Mouse (Mus musculus) liver, embryonic 15.5 days (tissue): ENCODE measurements around the gene Lrrc27. TPM values are rescaled to one million over a fixed set of nuclear protein-coding genes. Genes with fewer than 3 reads are reported as not detected.

Experiments used
- ATAC-seq: fragments of 200-750 bp; cut with Nextera tagmentation; 2 replicates; pipeline ENCODE4 v1.8.0; 2017; ENCODE audit warnings: moderate number of reproducible peaks, mild to moderate bottlenecking, moderate library complexity; ENCODE audit not compliant: insufficient read depth
- H3K27ac ChIP-seq: fragments of 300-500 bp; sonication (generic); replicated peaks from 2 replicates; pipeline ENCODE4 v1.5.1; 2015; ENCODE audit warnings: mild to moderate bottlenecking, inconsistent platforms
- H3K27me3 ChIP-seq: fragments of 300-500 bp; sonication (generic); 2 replicates; pipeline ENCODE4 v1.6.1; 2015; ENCODE audit warnings: mild to moderate bottlenecking, inconsistent platforms
- H3K36me3 ChIP-seq: fragments of 300-500 bp; sonication (generic); replicated peaks from 2 replicates; pipeline ENCODE4 v1.6.1; 2015; ENCODE audit warnings: moderate library complexity, mild to moderate bottlenecking, inconsistent platforms
- H3K4me1 ChIP-seq: fragments of 300-500 bp; sonication (generic); replicated peaks from 2 replicates; pipeline ENCODE4 v1.6.1; 2015; ENCODE audit warnings: inconsistent platforms
- H3K4me2 ChIP-seq: fragments of 300-500 bp; sonication (generic); 2 replicates; pipeline ENCODE4 v1.6.1; 2015; ENCODE audit warnings: moderate library complexity, mild to moderate bottlenecking, inconsistent platforms
- H3K4me3 ChIP-seq: fragments of 300-500 bp; sonication (generic); replicated peaks from 2 replicates; pipeline ENCODE4 v1.5.1; 2015; ENCODE audit warnings: mild to moderate bottlenecking, inconsistent platforms
- H3K9ac ChIP-seq: fragments of 300-500 bp; sonication (generic); 2 replicates; pipeline ENCODE4 v1.6.1; 2015; ENCODE audit warnings: moderate library complexity, mild to moderate bottlenecking, inconsistent platforms
- H3K9me3 ChIP-seq: fragments of 300-500 bp; sonication (generic); replicated peaks from 2 replicates; pipeline ENCODE4 v1.6.1; 2016; ENCODE audit warnings: inconsistent platforms
- WGBS: fragments of 180-500 bp; shearing (Covaris S2); methylation state at CpG from one replicate; pipeline ENCODE4 v1.1.7; 2015; ENCODE audit warnings: mixed read lengths; ENCODE audit not compliant: insufficient replicate concordance; 5-methylcytosine and 5-hydroxymethylcytosine counted together
- polyA plus RNA-seq: library from polyadenylated mRNA; unstranded; fragments of >200 nt; fragmentation: Nextera tagmentation; extraction: Ambion mirVana; gene quantifications from 2 replicates; pipeline ENCODE4 v1.2.1, GENCODE M21; 2015

Gene Lrrc27
- polyA plus RNA-seq, 1 experiment from 2014 or later, result 0.54 TPM

DNA sequence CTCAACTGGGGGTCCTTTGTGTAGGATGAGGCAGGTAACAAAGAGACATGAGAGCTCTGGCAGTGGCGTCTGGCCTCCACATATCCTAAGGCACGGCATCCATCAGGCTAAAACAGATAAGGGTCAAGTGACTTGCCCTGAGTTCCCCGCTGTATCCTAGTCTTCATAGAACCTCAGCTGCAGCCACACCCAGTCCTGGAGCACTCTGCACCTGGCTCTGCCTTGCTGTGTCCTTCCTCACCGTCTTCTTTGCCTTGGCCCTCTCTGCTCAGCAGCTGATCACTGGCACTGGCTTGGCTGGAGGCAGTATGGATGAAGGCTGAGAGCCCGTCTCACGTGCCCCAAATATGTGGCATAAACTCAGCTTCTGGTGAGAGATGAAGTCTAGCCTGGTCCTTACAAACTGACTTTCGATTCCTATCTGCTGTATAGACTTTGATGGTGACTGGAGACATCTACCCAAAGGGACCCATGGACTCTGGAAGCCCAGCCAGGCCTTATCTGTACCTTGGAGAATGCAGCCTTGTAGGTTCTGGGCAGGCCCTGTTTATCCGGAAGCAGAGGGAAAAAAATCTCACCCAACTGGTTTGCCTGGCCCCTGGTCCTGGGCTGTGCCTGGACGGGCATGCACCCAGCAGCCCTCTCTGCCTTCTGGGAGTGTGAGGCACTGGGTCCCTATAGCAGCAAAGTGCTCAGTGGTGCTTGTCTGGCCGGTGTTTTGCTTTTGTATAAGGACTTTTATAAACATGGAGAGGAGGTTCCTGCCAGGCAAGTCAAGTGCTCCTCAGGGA, 45.2 kb downstream of the Lrrc27 start:
- Histone ChIP-seq H3K4me3 (no peak overlapping the region), H3K9me3 (no peaks in the 10 kb centered on the region), H3K27ac (no peak overlapping the region), H3K4me1 (peaks cover 9% of the 10 kb centered on the region), H3K9ac (no peak overlapping the region), H3K4me2 (no peak overlapping the region), H3K36me3 (peaks cover 9% of the 10 kb centered on the region), H3K27me3 (no peaks in the 10 kb centered on the region)
- 47% methylated on average over 10 of the region's 10 CpGs for WGBS
- no peak for ATAC-seq

DNA sequence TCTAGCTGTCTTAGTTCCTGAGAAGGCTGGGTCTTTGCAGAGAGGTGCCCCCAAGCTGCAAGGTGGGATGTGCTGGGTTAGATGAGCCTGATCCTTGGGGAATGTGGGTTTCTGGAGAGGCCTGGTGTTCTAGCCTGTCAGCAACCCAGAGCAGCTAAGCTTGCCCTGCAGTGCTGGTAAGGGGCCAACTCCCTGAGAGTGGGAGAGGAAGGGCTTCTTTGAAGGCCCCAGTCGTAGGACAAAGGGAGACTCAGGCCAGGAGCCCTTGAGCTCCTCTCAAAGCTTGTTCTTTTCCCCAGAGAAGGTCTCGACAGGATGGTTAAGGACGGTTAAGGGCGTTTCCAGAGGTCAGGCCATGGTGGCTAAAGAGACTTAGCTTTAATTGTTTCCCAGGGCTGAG, 51.5 kb downstream of the Lrrc27 start:
- H3K9ac ChIP-seq, result no peak overlapping the region
- H3K4me1 ChIP-seq, result no peaks in the 10 kb centered on the region
- no peaks in the 10 kb centered on the region for H3K27me3 ChIP-seq
- H3K4me2 ChIP-seq, result no peak overlapping the region
- no peaks in the 10 kb centered on the region for H3K36me3 ChIP-seq
- H3K27ac ChIP-seq, result no peak overlapping the region
- no peak overlapping the region for H3K4me3 ChIP-seq
- H3K9me3 ChIP-seq, result no peaks in the 10 kb centered on the region
- ATAC-seq, result no peak
- 60% methylated on average over 4 of the region's 4 CpGs for WGBS

DNA sequence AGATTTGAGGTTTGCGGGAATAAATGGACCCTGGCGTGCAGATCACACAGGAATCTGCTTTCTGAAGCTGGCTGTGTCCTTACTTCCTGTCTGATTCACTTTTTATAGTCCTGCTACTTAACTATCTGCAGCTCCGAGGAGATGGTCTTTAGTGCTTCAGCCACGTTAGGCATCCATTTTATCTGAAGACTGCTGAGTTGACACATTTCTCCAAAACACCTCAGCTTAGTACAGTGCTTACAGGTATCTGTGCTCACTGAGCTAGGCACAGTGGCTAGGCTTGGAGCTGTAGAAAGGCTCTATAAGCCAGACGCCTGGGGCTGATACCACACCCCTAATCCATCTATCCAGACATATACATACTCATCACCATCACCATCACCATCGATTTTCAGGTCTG, 52.8 kb downstream of the Lrrc27 start:
- Histone ChIP-seq H3K4me1 (no peaks in the 10 kb centered on the region), H3K27ac (no peak overlapping the region), H3K4me3 (no peak overlapping the region), H3K9me3 (no peaks in the 10 kb centered on the region), H3K4me2 (no peak overlapping the region), H3K36me3 (no peaks in the 10 kb centered on the region), H3K9ac (no peak overlapping the region), H3K27me3 (no peaks in the 10 kb centered on the region)
- 50% methylated on average over 6 of the region's 6 CpGs for WGBS
- no peak for ATAC-seq

DNA sequence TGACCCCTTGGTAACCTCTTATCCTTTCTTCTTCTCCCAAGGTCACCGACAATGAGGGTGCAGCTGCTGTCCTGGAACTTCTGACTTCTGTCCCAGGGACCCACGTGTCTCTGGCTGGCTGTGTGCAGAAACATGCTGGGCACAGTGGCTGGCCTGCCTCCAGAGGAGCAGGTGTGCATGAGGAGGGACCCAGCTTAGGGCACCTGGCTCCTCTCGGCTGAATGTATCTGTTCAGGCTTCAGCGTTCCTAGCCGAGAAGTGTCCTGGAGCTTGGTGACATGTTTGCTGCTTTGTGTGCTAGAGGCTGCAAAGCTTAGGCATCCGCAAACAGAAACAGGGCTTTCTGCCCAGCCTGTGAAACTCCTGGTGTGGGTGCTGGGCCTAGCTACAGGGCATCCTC, 53.6 kb downstream of the Lrrc27 start:
- Histone ChIP-seq H3K4me1 (no peaks in the 10 kb centered on the region), H3K9me3 (no peaks in the 10 kb centered on the region), H3K4me2 (no peak overlapping the region), H3K4me3 (no peak overlapping the region), H3K27me3 (no peaks in the 10 kb centered on the region), H3K9ac (no peak overlapping the region), H3K27ac (no peak overlapping the region), H3K36me3 (no peaks in the 10 kb centered on the region)
- 65% methylated on average over 6 of the region's 6 CpGs for WGBS
- ATAC-seq, result no peak

DNA sequence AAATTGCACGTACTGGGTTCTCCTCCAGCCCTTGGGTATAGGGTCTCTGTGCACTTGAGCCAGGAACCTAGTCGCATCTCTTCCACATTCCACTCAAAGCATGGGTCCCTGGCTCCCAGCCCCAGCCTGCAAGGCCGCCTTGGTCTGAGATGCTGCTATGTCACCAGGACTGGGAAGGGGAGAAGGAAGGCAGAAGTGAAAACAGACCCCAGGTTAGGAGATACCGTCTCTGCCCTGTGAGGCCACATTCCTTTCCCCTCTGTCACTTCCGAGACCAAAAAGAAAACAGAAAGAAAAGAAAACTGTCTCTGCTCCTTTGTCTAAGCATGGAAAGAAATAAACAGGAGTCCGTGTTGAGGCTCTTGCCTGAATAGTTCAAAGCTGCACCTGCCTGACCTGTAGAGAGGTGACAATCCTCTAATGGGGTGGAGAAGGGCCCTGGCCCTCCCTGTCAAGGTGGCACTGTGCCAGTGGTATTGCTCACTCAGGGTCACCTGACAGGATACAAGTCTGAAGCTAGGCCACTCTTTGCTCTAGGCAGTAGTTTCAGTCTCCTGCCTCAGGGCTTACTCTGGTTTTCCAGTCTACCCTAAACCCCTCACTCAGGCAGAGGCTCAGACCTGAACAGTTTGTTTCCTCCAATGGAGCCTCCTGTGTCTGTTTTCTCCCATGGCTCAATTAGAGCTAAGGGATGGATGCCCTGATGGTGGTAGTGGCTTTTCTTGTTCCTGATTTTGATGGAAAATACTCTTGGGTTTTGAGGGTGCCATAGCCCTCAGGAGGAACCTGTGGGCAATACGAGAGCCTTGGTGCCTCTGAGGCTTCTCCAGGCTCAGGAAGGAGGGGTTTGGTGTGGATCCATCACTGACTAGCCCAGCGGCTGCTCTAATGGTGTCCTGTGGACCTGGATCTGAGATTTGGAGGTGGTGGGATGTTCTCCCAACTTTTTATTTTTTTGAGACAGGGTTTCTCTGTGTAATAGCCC, 54.4 kb downstream of the Lrrc27 start:
- H3K4me3 ChIP-seq, result no peak overlapping the region
- H3K27ac ChIP-seq, result no peak overlapping the region
- ATAC-seq, result no peak
- no peaks in the 10 kb centered on the region for H3K27me3 ChIP-seq
- H3K4me1 ChIP-seq, result peaks cover under 1% of the 10 kb centered on the region; the same call in 1 of the 2 replicates
- H3K4me2 ChIP-seq, result no peak overlapping the region
- WGBS, result 62% methylated on average over 8 of the region's 8 CpGs
- no peaks in the 10 kb centered on the region for H3K36me3 ChIP-seq
- H3K9ac ChIP-seq, result no peak overlapping the region
- H3K9me3 ChIP-seq, result no peaks in the 10 kb centered on the region

DNA sequence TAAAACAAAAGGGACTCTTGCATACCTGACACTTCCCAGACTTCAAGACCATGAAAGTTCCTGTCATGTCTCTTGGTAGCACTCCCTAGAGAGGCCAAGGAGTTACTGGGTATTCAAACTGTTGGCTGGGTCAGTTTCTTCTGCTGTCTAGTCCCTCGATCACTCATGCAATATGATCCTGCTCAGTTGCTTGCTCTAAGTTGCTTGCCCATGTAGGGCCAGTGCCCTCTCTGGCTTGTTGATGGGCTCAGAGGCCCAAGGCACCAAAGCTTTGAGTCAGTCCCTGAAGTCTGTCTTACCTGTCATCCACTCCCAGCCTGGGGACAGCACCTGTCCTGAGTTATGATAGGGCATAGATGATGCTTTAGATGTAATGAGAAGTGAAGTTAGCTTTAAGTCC, 58.0 kb downstream of the Lrrc27 start:
- no peaks in the 10 kb centered on the region for H3K36me3 ChIP-seq
- H3K27me3 ChIP-seq, result no peaks in the 10 kb centered on the region
- H3K9ac ChIP-seq, result no peak overlapping the region
- no peak overlapping the region for H3K27ac ChIP-seq
- ATAC-seq, result no peak
- no peak overlapping the region for H3K4me3 ChIP-seq
- H3K4me2 ChIP-seq, result no peak overlapping the region
- H3K9me3 ChIP-seq, result no peaks in the 10 kb centered on the region
- whole genome bisulfite sequencing, result 69% methylated on average over 1 of the region's 1 CpGs
- peaks cover 18% of the 10 kb centered on the region for H3K4me1 ChIP-seq

DNA sequence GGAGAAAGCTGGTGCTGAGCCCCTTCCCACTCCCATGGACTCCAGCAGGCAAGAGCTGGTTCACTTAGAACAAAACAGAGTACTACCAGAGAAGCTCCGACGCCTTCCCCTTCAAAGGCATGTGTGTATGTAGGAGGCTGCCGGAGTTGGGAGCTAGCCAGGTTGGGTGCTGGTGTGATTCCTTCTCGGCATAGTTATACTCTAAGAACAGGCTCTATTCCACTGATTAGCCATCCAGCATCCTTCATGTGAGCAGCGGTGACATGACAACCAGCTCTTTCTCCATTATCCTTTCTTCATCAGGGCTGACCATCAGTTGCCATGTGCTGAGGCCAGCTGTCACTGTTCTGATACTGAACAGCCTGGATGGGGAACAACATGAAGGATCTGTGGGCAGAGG, 59.1 kb downstream of the Lrrc27 start:
- H3K4me1 ChIP-seq, result peaks cover 18% of the 10 kb centered on the region
- 78% methylated on average over 5 of the region's 5 CpGs for WGBS
- H3K9me3 ChIP-seq, result no peaks in the 10 kb centered on the region
- no peak for ATAC-seq
- no peaks in the 10 kb centered on the region for H3K36me3 ChIP-seq
- H3K9ac ChIP-seq, result no peak overlapping the region
- no peak overlapping the region for H3K4me2 ChIP-seq
- no peak overlapping the region for H3K27ac ChIP-seq
- no peak overlapping the region for H3K4me3 ChIP-seq
- H3K27me3 ChIP-seq, result no peaks in the 10 kb centered on the region

DNA sequence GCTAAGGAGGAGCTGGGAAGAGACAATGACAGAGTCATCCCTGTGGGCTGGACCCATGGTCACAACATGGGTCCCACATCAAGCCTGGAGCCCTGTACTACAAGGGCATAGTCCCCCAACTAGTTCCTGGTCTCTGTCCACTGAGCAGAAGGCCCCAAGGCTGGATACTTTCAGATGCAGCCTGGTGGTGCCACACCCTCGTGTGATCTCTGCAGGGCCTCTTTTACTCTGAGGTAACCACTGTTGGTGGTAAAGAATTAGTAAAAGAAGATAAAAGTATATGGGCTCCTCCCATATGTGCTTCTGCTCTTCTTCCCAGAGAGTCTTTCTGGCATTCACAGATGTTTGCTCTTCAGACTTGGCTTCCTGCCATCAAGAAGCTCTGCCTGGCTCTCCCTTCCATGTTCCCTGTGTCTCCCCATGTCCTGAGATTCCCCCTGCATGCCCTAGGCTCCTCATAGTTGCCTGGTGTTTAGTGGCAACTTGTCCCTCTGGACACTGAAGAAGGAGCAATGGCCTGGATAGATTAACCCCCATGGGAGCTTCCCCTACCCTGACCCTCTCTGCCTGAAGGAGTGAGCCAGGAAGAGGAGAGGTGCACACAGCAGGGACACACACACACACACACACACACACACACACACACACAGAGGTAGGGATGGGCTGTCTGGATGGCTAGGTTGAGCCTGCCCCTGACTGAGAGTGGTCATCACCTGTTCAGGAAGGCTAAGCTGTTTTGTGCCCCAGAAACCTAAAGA, 60.0 kb downstream of the Lrrc27 start:
- H3K4me2 ChIP-seq, result no peak overlapping the region
- ATAC-seq, result peak; percentile 23
- no peaks in the 10 kb centered on the region for H3K27me3 ChIP-seq
- H3K27ac ChIP-seq, result 0 out of 2 replicates have a peak overlapping the region, but pooled peaks have one; percentile 9
- no peaks in the 10 kb centered on the region for H3K36me3 ChIP-seq
- H3K9me3 ChIP-seq, result no peaks in the 10 kb centered on the region
- 0% methylated on average over 1 of the region's 1 CpGs for WGBS
- H3K4me3 ChIP-seq, result no peak overlapping the region
- H3K4me1 ChIP-seq, result peaks cover 18% of the 10 kb centered on the region
- H3K9ac ChIP-seq, result no peak overlapping the region

DNA sequence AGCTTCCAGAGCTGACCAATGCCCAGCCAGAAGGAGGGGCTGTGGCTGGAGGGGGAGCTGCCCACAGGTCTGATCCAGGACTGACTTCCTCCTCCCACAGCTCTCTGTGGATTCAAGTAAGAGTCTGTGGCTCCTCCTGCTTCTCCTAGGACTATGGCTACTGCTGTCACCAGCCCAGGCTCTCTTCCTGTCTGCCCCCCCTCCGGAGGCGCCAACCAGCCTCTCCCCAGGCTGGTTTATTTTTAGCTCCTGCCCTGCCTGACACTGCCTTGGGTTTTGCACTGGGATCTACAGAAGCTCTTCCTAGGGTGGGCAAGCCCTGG, 60.6 kb downstream of the Lrrc27 start:
- ATAC-seq, result peak; percentile 50
- Histone ChIP-seq H3K27ac (no peak overlapping the region), H3K36me3 (no peaks in the 10 kb centered on the region), H3K9me3 (no peaks in the 10 kb centered on the region), H3K27me3 (no peaks in the 10 kb centered on the region), H3K4me3 (no peak overlapping the region), H3K4me2 (no peak overlapping the region), H3K4me1 (peaks cover 18% of the 10 kb centered on the region), H3K9ac (no peak overlapping the region)
- 5% methylated on average over 2 of the region's 2 CpGs for WGBS

DNA sequence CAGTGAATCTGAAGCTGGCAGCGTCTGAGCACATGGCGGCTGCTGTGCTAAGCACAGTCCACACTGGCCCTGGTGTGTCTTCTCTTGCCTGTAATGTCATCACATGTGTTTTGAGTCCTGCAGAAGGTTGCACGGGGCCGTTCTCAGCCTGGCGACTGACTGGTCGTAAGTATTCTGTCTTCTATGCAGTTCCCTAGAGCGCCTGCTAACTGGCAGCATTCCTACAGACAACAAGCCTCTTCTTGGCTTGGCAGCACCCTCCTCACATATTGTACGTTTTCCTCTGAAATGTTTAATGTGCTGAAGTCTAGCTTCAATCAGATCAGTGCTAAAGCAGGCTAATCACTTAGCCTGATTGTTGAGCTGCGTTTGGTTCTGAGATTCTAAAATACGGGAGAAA, 62.8 kb downstream of the Lrrc27 start:
- Histone ChIP-seq H3K4me3 (no peak overlapping the region), H3K36me3 (no peaks in the 10 kb centered on the region), H3K4me2 (no peak overlapping the region), H3K4me1 (peaks cover 25% of the 10 kb centered on the region), H3K27me3 (no peaks in the 10 kb centered on the region), H3K9me3 (no peaks in the 10 kb centered on the region), H3K9ac (no peak overlapping the region), H3K27ac (no peak overlapping the region)
- ATAC-seq, result no peak
- 56% methylated on average over 10 of the region's 10 CpGs for WGBS

DNA sequence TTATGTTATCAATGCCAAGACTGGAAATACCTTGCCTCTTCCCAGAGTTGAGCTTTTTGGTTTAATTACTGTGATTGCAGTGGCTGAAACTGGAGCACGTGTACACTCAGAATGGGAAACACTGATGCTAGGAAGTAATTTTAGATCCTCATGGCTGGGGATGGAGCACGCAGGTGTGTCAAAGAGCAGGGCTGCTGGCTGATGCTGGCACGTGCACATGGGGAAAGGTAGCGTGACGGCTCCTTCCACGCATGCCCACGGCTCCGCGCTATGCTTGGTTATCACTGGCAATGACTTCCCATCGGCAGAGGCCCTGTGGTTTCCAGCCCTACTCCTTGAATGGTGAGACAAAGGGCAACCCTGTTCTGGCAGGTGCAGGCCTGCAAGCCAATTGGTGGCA, 63.4 kb downstream of the Lrrc27 start:
- Histone ChIP-seq H3K9ac (no peak overlapping the region), H3K9me3 (no peaks in the 10 kb centered on the region), H3K4me3 (no peak overlapping the region), H3K27ac (no peak overlapping the region), H3K27me3 (no peaks in the 10 kb centered on the region), H3K36me3 (no peaks in the 10 kb centered on the region), H3K4me1 (peaks cover 30% of the 10 kb centered on the region), H3K4me2 (no peak overlapping the region)
- no peak for ATAC-seq
- 74% methylated on average over 10 of the region's 10 CpGs for WGBS
